Mouse (Mus musculus) hindbrain, embryonic 13.5 days (tissue): ENCODE results near the gene Tec. TPM values are rescaled to one million over a fixed set of nuclear protein-coding genes. Genes with fewer than 3 reads are reported as not detected.

Source experiments
- ATAC-seq: fragments of 200-750 bp; cut with Nextera tagmentation; 2 replicates; pipeline ENCODE4 v1.8.0; 2017; ENCODE audit warnings: moderate TSS enrichment; ENCODE audit not compliant: low FRiP score
- H3K27ac ChIP-seq: fragments of 300-500 bp; sonication (generic); 2 replicates; pipeline ENCODE4 v1.5.1; 2015; ENCODE audit warnings: inconsistent platforms, mild to moderate bottlenecking, moderate library complexity
- H3K27me3 ChIP-seq: fragments of 300-500 bp; sonication (generic); 2 replicates; pipeline ENCODE4 v1.6.1; 2015; ENCODE audit warnings: mild to moderate bottlenecking, inconsistent platforms
- H3K36me3 ChIP-seq: fragments of 300-500 bp; sonication (generic); 2 replicates; pipeline ENCODE4 v1.6.1; 2015; ENCODE audit warnings: mild to moderate bottlenecking, inconsistent platforms
- H3K4me1 ChIP-seq: fragments of 300-500 bp; sonication (generic); replicated peaks from 2 replicates; pipeline ENCODE4 v1.6.1; 2015; ENCODE audit warnings: inconsistent platforms
- H3K4me2 ChIP-seq: fragments of 300-500 bp; sonication (generic); 2 replicates; pipeline ENCODE4 v1.6.1; 2015; ENCODE audit warnings: inconsistent platforms, mild to moderate bottlenecking, moderate library complexity
- H3K4me3 ChIP-seq: fragments of 300-500 bp; sonication (generic); 2 replicates; pipeline ENCODE4 v1.5.1; 2015; ENCODE audit warnings: mild to moderate bottlenecking, inconsistent platforms
- H3K9ac ChIP-seq: fragments of 300-500 bp; sonication (generic); 2 replicates; pipeline ENCODE4 v1.6.1; 2015; ENCODE audit warnings: mild to moderate bottlenecking, inconsistent platforms
- H3K9me3 ChIP-seq: fragments of 300-500 bp; sonication (generic); 2 replicates; pipeline ENCODE4 v1.6.1; 2016; ENCODE audit warnings: inconsistent platforms
- WGBS: fragments of 180-500 bp; shearing (Covaris S2); methylation state at CpG from one replicate; pipeline ENCODE4 v1.1.7; 2015; 5-methylcytosine and 5-hydroxymethylcytosine counted together
- polyA plus RNA-seq: library from polyadenylated mRNA; unstranded; fragments of >200 nt; fragmentation: Nextera tagmentation; extraction: Ambion mirVana; gene quantifications from 2 replicates; pipeline ENCODE4 v1.2.1, GENCODE M21; 2015

Tec gene
- polyA plus RNA-seq, 1 experiment from 2014 or later: 9.8 TPM

DNA sequence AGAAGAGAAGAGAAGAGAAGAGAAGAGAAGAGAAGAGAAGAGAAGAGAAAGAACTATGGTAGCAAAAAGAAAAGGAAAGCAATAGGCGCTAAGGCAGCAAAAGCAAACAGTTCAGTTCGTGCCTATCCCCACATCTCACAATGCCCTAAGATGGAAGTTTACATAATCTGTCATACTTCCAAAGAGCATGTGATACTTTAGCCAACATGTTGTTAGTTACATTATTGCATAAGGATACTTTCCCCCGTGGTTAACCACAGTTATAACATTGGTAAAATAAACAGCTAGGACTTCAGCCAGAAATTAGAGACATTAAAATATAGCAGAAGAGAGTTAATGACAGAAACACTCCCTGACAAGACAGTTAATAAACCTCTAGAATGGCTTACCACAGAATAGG is 15.4 kb upstream of the Tec start:
- Histone ChIP-seq H3K4me1 (no peaks in the 10 kb centered on the region), H3K4me2 (no peak overlapping the region), H3K36me3 (no peaks in the 10 kb centered on the region), H3K4me3 (no peak overlapping the region), H3K27me3 (no peaks in the 10 kb centered on the region), H3K9ac (no peak overlapping the region), H3K27ac (no peak overlapping the region), H3K9me3 (no peaks in the 10 kb centered on the region)
- 85% methylated on average over 3 of the region's 3 CpGs for WGBS
- ATAC-seq: no peak

DNA sequence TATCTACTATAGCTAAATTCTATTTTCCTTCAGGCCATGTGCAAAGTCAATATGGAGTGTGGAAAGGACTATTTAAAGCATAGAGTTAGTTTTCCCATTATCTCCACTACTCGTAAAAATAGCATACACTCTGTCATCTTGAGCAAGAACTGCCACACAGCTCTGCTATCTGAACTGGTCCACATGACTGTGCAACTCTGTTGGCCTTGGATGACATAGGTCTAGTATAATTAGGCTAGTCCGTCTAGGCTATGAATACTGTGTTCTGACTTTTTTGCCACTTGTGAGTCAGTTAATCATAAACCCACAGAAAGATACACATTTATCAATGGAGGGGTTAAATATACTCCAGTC is 14.1 kb upstream of the Tec start:
- Histone ChIP-seq H3K4me2 (no peak overlapping the region), H3K9me3 (no peaks in the 10 kb centered on the region)

GRCm38 (mm10) chr5:72881748-72882411 is 13.6 kb upstream of the Tec start:
- H3K4me2 ChIP-seq: no peak overlapping the region
- 91% methylated on average over 12 of the region's 12 CpGs for WGBS
- no peak overlapping the region for H3K27ac ChIP-seq
- no peaks in the 10 kb centered on the region for H3K27me3 ChIP-seq
- H3K9ac ChIP-seq: no peak overlapping the region
- H3K4me3 ChIP-seq: no peak overlapping the region
- ATAC-seq: no peak
- H3K36me3 ChIP-seq: no peaks in the 10 kb centered on the region
- no peaks in the 10 kb centered on the region for H3K4me1 ChIP-seq
- H3K9me3 ChIP-seq: no peaks in the 10 kb centered on the region

More for the DNA sequence above, 14.1 kb upstream of the Tec start:
- no peak overlapping the region for H3K9ac ChIP-seq
- no peaks in the 10 kb centered on the region for H3K27me3 ChIP-seq
- ATAC-seq: no peak
- WGBS: 91% methylated on average over 2 of the region's 2 CpGs
- no peak overlapping the region for H3K4me3 ChIP-seq
- H3K36me3 ChIP-seq: no peaks in the 10 kb centered on the region
- H3K4me1 ChIP-seq: no peaks in the 10 kb centered on the region
- no peak overlapping the region for H3K27ac ChIP-seq

GRCm38 (mm10) chr5:72879736-72880135 is 11.5 kb upstream of the Tec start:
- Histone ChIP-seq H3K9me3 (no peaks in the 10 kb centered on the region), H3K4me1 (peaks cover 6% of the 10 kb centered on the region; the same call in 1 of the 2 replicates), H3K4me3 (no peak overlapping the region), H3K9ac (no peak overlapping the region), H3K27me3 (peaks cover 10% of the 10 kb centered on the region), H3K27ac (no peak overlapping the region), H3K36me3 (no peaks in the 10 kb centered on the region), H3K4me2 (no peak overlapping the region)
- no peak for ATAC-seq
- WGBS: 50% methylated on average over 5 of the region's 5 CpGs

DNA sequence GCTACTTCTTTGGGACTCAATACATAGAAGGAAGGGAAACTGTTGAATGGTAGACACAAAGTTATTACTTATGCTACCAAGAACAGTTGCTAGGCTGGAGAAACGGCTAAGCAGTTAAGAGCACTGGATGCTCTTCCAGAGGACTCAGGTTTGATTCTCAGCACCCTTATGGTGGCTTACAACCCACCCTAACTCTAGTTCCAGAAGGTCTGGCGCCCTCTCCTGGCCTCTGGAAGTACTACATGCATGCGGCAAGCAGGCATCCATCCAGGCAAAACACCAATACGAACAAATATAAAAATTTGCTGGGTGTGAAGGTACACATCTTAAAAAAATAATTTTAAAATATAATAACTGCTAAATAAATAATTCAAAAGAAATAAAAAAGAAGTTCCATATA is 2.8 kb upstream of the Tec start:
- H3K4me1 ChIP-seq: peaks cover 9% of the 10 kb centered on the region
- no peak overlapping the region for H3K9ac ChIP-seq
- H3K27me3 ChIP-seq: peaks cover 34% of the 10 kb centered on the region
- no peak overlapping the region for H3K4me3 ChIP-seq
- 81% methylated on average over 4 of the region's 4 CpGs for WGBS
- no peak overlapping the region for H3K27ac ChIP-seq
- no peaks in the 10 kb centered on the region for H3K9me3 ChIP-seq
- H3K4me2 ChIP-seq: no peak overlapping the region
- no peaks in the 10 kb centered on the region for H3K36me3 ChIP-seq
- ATAC-seq: no peak

DNA sequence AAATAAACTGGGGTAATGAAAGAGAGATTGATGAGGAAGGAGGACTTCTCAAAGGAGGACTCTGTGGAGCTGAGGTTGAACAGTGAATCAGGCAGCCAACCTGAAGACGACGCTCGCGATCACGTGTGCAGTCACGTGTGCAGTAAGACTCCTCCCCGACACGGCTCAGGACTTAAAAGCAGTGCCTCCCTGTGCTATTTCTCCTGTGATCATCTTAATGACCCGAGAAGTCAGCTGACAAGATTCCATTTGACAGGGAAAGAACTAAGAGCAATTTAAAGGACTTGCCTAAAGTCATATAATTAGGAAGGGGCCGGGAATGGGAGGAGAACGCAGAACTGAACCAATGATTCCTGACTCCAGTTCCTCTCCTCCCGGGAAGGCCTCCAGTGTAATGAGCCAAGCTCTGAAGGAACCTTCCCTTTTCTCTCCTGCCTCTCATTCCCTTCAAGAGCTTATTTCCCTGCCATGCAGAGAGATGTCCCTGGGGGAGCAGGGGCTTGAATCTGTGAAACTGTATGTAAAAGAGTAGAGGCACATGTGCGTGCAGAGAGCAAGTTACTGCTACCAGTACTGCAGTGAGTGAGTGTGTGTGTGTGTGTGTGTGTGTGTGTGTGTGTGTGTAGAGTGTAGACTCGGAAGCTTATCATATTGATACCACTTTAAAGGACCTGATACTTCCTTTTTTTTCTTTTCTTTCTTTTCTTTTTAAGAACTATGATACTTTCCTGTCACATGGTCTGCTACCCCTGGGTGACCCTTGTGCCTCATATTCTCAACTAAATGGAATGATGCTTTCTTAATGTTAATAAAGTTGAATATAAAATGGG is 1.7 kb upstream of the Tec start:
- ATAC-seq: no peak

GRCm38 (mm10) chr5:72867036-72867672 is 1.1 kb downstream of the Tec start:
- peaks cover 6% of the 10 kb centered on the region for H3K4me1 ChIP-seq
- 23% methylated on average over 16 of the region's 16 CpGs for WGBS
- no peak for ATAC-seq
- no peaks in the 10 kb centered on the region for H3K36me3 ChIP-seq
- no peak overlapping the region for H3K27ac ChIP-seq
- H3K27me3 ChIP-seq: peaks cover 47% of the 10 kb centered on the region
- H3K9me3 ChIP-seq: no peaks in the 10 kb centered on the region
- H3K9ac ChIP-seq: 0 out of 2 replicates have a peak overlapping the region, but pooled peaks have one; percentile 14
- H3K4me3 ChIP-seq: peak overlapping the region; percentile 50
- H3K4me2 ChIP-seq: peak overlapping the region; percentile 68

More for the DNA sequence above, 1.7 kb upstream of the Tec start:
- Histone ChIP-seq H3K4me3 (no peak overlapping the region), H3K27me3 (peaks cover 35% of the 10 kb centered on the region), H3K27ac (no peak overlapping the region), H3K4me2 (no peak overlapping the region), H3K36me3 (no peaks in the 10 kb centered on the region), H3K9me3 (no peaks in the 10 kb centered on the region), H3K9ac (no peak overlapping the region), H3K4me1 (peaks cover 6% of the 10 kb centered on the region)
- 72% methylated on average over 14 of the region's 14 CpGs for WGBS

DNA sequence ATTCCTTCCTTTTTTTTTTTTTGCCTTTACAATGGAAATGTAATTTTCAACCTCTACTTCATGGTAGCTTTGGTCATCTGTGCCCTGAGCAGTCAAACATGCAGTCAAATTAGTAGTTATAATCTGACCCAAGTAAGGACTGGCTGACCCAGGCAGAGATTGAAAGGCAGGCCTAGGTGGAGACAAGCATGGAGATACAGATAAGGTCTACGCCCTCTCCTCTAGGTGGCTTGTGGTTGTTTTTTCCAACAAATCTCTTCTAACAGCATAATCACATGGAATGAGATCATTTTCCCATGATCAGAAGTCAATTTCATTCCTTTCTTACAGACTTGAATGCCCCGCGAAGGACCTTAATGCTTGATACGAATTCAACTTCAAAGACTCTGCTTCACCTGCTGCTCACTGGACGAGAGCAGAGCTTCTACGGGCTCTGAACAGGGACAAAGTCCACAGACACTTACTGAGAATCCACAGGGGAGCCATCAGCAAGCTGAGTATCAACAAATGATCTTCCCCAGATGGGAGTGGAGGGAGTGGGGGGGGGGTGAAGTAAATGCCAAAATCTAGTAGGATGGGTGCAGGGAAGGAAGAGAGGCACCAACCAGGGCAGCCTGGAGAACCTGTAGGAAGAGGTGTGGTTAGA is 1.9 kb downstream of the Tec start:
- Histone ChIP-seq H3K9me3 (no peaks in the 10 kb centered on the region), H3K27ac (no peak overlapping the region), H3K27me3 (peaks cover 47% of the 10 kb centered on the region), H3K36me3 (no peaks in the 10 kb centered on the region), H3K9ac (no peak overlapping the region), H3K4me2 (peak overlapping the region; percentile 68; the same call in 1 of the 2 replicates), H3K4me1 (peaks cover 6% of the 10 kb centered on the region), H3K4me3 (no peak overlapping the region)
- no peak for ATAC-seq
- 54% methylated on average over 6 of the region's 6 CpGs for WGBS

DNA sequence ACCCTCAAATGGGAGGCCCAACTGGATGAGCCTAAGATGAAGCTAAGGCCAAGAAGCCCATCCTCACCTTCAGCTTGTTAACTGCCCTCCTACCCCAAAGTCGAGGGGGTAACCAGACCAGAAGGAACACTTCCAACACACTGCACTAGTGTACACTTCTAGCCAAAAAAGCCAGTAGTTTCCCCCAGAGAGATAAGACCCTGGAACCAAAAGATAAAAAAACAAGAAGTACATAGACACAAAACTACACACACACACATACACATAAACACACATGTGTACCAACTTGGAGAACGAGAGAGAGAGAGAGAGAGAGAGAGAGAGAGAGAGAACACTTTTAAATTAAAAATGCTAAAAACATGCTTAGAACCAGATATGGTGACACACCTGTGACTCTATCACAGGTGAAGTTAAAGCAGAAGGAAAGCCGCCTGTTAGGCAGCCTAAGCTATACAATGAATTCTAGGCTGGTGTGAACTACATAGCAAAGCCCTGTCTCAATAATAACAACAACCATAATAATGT is 3.6 kb downstream of the Tec start:
- Histone ChIP-seq H3K4me1 (peaks cover 6% of the 10 kb centered on the region), H3K4me2 (no peak overlapping the region), H3K27me3 (peaks cover 43% of the 10 kb centered on the region), H3K9ac (no peak overlapping the region), H3K27ac (no peak overlapping the region), H3K9me3 (no peaks in the 10 kb centered on the region), H3K36me3 (no peaks in the 10 kb centered on the region), H3K4me3 (no peak overlapping the region)
- WGBS: 77% methylated on average over 3 of the region's 3 CpGs
- ATAC-seq: no peak

DNA sequence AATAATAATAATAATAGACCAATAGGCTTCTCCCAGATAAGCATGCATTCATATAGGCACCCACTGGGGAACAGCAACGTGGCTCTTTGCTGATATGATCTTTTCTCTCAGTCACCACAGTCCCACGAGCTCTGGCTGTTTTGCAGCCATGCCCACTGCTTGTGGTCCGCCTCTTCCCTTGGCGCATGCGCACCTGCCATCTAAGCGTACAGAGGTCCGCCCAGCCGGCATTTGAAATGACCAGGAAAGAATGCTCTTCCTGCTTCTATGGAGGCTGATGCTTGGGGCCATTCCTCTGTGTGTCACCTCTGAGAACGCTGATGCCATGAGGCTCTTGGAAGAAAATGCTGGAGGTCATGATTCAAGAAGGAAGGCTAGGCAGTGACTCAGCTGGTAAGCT is 5.1 kb downstream of the Tec start:
- Histone ChIP-seq H3K27ac (no peak overlapping the region), H3K9me3 (peaks cover 5% of the 10 kb centered on the region; the same call in 1 of the 2 replicates), H3K9ac (no peak overlapping the region), H3K4me3 (no peak overlapping the region), H3K27me3 (peaks cover 38% of the 10 kb centered on the region), H3K4me1 (peaks cover 6% of the 10 kb centered on the region), H3K4me2 (no peak overlapping the region), H3K36me3 (no peaks in the 10 kb centered on the region)
- ATAC-seq: no peak
- WGBS: 96% methylated on average over 9 of the region's 9 CpGs

- ATAC-seq: no peak
These were observed 6.4 kb downstream of the Tec start for GRCm38 (mm10) chr5:72861726-72862385.

More at GRCm38 (mm10) chr5:72861726-72862385, 6.4 kb downstream of the Tec start:
- no peak overlapping the region for H3K9ac ChIP-seq
- H3K27ac ChIP-seq: no peak overlapping the region
- H3K4me1 ChIP-seq: no peaks in the 10 kb centered on the region
- peaks cover 5% of the 10 kb centered on the region; the same call in 1 of the 2 replicates for H3K9me3 ChIP-seq
- H3K4me3 ChIP-seq: no peak overlapping the region
- WGBS: 83% methylated on average over 7 of the region's 7 CpGs
- H3K27me3 ChIP-seq: peaks cover 26% of the 10 kb centered on the region
- H3K36me3 ChIP-seq: no peaks in the 10 kb centered on the region
- no peak overlapping the region for H3K4me2 ChIP-seq
